Mouse (Mus musculus): ENCODE data around the gene Zfp52. TPM values are rescaled to one million over a fixed set of nuclear protein-coding genes. Genes with fewer than 3 reads are reported as not detected.

The Zfp52 gene
- polyA plus RNA-seq (2012; rRNA removed): 0.53 and 0.56 TPM in 2 replicates

DNA sequence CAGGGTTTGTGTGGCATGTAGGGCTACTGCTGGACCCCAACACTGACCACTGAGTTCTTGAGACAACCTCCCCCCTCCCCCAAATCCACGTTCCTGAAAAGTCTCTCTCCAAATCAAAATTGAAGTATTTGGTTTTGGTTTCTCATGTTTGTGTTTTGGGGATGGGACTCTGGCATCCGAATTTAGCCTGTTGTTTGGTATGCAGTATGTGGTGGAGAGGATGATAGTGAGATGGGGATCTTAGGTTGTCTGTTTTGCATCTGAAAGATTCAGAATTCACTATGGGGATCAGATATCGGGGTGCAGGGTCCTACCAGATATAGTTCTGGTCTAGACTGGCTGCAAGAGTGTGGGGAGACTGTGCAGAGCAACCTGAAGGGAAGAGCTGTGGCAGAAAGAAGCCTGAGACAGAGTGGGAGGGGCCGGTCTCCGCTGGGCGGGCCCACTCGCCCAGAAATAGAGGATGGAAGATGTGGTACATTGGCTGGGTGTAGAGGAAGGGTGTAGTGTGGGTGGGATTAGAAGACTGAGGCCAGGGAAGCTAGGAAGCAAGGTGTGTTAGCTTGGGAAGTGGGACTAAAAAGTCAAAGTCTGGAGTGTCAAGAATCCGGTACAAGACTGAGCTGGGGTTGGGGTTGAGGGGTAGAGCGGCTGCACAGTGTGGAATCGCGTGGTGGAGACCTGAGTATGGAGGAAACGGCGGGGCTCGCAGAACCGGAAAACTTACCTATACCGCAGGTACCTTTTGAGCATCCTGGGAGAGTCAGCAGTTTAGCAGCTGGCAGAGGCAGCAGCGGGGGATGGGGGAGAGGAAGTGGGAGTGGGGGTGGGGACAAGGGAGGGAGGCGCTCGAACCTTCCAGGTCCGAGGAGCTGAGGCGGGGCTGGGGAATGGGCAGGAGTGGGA lies at the start of gene Zfp52:
Zfp52 (plus strand) TSS at position 444 of the 906 bp plus-strand sequence.

DNA sequence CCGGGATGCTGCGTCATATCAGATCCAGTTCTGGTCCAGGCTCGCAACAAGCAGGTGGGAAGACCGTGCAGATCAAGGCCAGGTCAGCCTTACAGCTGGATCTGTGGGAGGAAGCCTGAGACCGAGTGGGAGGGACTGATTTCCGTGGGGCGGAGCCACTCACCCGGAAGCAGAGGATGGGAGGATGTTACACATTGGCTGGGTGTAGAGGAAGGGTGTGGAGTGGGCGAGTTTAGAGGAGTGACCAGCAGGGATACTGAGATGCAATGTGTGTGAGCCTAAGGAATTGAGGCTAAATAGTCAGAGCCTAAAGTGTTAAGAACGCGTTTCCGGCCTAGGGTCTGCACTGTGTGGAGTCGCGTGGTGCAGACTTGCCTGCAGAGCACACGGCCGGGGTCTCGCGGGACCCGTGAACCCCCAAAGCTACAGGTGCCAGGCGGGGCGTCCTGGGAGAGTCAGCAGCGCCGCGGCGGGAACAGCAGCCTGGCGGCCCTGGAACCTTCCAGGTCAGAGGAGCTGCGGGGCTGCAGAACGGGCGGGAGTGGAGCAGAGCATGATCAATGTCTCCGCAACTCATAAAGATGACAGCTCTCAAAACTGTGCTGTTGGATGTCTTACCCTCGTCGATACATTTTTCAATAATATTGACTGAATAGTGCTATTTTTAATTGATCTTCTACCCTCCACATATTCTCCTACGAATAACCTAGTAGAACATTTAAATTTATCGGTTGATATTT lies 46.4 kb upstream of the Zfp52 start, which contains the start of gene Zfp53:
Zfp53 (plus strand) TSS at position 239 of the 740 bp plus-strand sequence.

DNA sequence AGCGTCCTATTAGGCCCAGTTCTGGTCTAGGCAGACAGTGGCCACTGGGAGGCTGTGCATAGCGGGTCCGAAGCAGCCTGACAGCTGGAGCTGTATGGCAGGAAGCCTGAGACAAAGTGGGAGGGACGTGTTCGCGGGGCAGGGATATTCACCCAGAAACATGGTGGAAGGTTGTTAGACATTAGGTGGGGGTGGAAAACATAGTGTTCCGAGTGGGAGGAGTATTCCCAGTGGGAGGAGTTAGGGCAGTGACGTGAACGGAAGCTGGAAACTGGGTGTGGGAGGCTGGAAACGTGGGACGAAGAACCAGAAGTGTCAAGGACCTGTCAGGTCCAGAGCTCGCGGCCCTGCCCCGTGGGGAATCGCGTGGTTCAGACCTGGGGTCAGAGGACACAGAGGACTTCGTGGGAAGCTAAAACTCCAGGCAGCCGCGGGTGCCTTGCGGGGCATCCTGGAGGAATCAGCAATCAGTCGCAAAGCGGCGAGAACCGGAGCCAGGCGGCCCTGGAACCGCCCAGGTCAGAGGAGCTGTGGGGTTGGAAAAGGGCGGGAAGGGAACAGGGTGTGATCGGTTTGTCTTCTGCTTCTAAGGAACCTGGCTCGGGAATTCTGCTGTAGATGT lies 31.5 kb downstream of the Zfp52 start, which contains the start of gene Zfp948:
Zfp948 (plus strand) TSS at position 281 of the 622 bp plus-strand sequence.

Other genes starting within 250 kb of the Zfp52 start
- gene Vmn1r237, start 223.7 kb upstream of the Zfp52 start, polyA plus RNA-seq (2012; rRNA removed): not detected in 2 replicates
- 0.28 and 0.34 TPM in 2 replicates for gene Zfp677, start 151.8 kb upstream of the Zfp52 start, polyA plus RNA-seq (2012; rRNA removed)
- 1.0 and 1.1 TPM in 2 replicates for gene Zfp54, start 112.3 kb upstream of the Zfp52 start, polyA plus RNA-seq (2012; rRNA removed)
- 2.3 and 2.4 TPM in 2 replicates for gene Zfp51, start 85.2 kb upstream of the Zfp52 start, polyA plus RNA-seq (2012; rRNA removed)
- 1.6 TPM in 2 replicates for gene Zfp53, start 46.5 kb upstream of the Zfp52 start, polyA plus RNA-seq (2012; rRNA removed)
- 2.6 and 2.9 TPM in 2 replicates for gene Zfp948, start 31.5 kb downstream of the Zfp52 start, polyA plus RNA-seq (2012; rRNA removed)
- gene Zfp983, start 115.1 kb downstream of the Zfp52 start, polyA plus RNA-seq (2012; rRNA removed): 0.88 and 0.94 TPM in 2 replicates
- 0.75 and 3.8 TPM in 2 replicates for gene Gm10226, start 156.3 kb downstream of the Zfp52 start, polyA plus RNA-seq (2012; rRNA removed)
- 2.8 and 3.4 TPM in 2 replicates for gene Zfp760, start 172.2 kb downstream of the Zfp52 start, polyA plus RNA-seq (2012; rRNA removed)
- 1.0 TPM in 2 replicates for gene Zfp229, start 195.3 kb downstream of the Zfp52 start, polyA plus RNA-seq (2012; rRNA removed)

Data from liver, embryonic 18 days (tissue).